Mouse (Mus musculus): Measurements from ENCODE around the gene Odaph.
"Not testable (repeated sequence)": the region's sequence is repeated elsewhere in the genome, so short reads cannot be mapped to it uniquely, and the experiment has no call there.

The Odaph gene

DNA sequence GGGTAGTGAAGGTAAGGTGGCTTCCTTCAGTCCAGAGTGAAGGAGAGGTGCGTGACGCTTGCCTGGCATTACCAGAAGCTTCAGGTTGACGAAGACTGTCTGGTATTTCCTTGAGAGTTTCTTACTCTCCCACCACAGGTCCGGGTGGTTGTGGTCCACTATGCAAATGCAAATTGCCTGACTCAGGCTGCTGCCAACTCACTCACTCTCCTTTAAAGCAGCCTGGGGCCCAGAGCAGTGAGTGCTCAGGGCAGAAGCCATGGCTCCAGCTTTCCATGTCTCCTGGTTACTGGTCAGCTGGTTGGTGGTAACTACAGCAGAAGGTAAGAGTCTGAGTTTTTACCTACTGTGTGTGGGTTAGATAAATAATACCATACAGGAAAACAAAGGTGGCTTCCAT, at the start of gene Odaph:
Gene Odaph (plus strand): TSS at position 240 of the 400 bp plus-strand sequence.
- in situ Hi-C loops (cut with MboI, MseI), result no loop called here

DNA sequence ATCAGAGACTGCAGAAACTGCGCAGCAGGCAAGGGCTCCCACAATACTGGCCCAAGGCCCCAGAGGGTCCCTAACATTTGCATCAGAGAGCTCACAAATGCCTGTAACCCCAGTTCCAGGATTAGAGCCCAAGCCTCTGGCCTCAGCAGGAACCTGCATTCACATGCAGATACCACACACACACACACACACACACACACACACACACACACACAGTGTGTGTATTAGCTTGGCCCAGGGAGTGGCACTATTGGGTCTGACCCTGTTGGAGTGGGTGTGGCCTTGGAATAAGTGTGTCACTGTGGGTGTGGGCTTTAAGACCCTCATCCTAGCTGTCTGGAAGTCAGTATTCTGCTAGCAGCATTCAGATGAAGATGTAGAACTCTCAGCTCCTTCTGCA, 41.7 kb upstream of the Odaph start:
- in situ Hi-C loops (cut with MboI, MseI), result not testable (repeated sequence)

DNA sequence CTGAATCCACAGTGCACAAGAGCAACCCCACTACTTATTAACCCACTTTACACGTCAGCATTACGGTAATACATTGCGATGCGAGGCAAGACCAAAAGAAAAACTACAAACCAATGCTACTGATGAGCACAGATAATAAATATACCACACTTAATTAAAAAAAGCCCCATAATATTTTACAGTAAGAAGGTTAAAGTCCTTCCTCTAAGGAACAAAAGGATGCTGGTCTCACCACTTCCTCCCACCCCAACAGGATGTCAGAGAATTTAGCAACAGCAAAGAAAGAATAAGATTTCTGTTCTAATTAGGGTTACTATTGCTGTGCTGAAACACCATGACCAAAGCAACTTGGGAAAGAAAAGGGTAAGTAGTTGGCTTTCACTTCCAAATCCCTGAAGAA, 40.3 kb upstream of the Odaph start:
- in situ Hi-C loops (cut with MboI, MseI), result no loop called here

DNA sequence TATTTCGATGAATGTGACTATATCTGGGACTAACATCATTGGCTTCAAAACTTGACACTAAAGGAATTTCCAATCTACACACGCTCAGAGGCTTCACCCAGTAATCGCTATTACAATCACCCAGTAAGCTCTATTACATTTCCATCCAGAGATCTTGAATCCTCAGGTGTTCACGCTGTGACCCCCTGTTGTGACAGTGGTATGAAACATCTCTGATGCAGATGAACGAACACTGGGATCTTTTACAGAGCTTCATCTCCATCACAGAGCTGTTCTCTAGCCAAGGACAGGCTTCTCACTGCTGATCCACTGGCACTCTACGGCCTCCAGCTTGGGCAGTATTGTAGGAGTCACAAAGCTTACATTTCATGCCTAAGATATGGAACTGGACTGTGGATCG, 37.8 kb upstream of the Odaph start:
- in situ Hi-C loops (cut with MboI, MseI), result no loop called here

DNA sequence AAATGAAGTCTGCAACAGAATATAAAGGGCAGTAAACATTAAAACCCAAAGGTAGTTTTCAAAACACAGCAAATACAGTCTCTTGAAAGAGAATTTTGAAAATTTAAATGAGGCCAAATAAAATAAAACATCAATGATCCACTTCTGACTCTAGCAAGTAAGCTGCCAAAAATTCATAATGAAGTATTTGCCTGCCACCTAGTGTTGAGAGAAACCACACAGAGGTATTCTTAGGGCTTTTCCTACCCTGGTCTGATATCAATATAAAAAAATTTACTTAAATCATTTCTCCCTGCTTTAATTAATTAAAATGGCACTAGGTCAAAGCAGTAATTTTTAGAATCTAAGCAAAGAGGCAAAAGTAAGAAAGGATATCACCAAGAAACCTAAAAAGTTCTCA, 35.9 kb upstream of the Odaph start:
- in situ Hi-C loops (cut with MboI, MseI), result no loop called here

DNA sequence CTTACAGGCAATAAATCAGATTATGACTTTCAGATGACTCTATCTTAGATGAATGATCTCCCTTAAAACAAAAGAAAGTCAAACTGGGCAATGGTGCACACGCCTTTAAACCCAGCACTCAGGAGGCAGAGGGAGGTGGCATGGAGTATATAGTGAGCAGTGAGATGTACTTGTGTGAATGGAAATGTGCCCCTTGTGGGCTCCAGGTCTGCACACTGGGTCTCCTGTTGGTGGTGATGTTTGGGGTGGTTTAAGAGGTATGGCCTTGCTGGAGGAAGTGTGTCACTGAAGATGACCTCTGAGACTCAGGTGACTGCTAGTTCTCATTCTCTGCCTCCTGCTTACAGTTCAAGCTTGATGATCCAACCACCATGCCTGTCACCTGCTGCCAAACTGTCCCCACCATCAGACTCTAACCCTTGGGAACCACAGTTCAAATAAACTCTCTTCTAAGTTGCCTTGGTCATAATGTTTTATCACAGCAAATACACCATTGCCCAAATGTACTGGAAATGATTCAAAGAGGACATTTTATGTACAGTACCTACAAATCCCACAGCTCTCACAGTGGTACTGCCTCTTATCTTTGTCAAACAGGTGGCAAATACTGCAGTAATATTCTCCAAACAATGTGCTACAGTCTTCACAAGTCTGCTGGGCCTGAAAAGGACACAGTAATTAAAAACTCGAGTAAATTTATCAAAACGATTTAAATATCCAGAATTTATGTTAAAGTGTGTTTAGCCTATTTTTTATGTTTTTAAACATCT, 30.1 kb upstream of the Odaph start:
- in situ Hi-C loops (cut with MboI, MseI), result no loop called here

DNA sequence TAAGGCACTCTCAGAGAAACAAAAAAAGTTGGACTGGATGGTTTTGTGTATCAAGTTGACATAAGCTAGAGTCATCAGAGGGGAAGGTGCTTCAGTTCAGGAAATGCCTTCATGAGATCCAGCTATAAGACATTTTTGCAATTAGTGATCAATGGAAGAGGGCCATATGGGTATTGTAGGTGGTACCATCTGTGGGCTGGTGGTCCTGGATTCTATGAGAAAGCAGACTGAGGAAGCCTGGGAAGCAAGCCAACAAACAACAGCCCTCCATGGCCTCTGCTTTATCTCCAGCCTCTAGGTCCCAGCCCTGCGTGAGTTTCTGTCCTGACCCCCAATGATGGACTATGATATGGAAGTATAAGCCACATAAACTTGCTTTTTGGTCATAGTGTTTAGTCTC, 28.2 kb upstream of the Odaph start:
- in situ Hi-C loops (cut with MboI, MseI), result no loop called here

DNA sequence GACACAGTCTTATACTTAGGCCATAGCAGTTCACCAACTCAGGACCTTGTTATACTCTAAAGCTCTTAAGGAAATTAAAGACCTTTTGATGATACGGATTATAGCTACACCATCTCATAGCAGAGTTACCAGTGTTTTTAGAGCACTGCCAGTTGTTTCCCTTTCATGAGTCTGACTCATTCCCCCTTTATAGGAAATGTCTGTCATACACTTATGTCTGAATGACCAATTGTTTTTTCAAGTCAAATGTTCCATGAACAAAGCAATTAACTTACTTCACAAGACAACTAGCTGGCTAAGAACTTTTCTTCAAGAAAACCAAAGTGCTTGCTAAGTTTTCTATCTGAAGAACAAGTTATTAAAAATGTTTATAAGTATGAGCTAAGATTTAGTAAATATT, 27.3 kb upstream of the Odaph start:
- in situ Hi-C loops (cut with MboI, MseI), result loop anchor here (5.0 kb wide), 1 partner anchor 82 kb away; the partner anchor contains the start of gene Cdkl2

DNA sequence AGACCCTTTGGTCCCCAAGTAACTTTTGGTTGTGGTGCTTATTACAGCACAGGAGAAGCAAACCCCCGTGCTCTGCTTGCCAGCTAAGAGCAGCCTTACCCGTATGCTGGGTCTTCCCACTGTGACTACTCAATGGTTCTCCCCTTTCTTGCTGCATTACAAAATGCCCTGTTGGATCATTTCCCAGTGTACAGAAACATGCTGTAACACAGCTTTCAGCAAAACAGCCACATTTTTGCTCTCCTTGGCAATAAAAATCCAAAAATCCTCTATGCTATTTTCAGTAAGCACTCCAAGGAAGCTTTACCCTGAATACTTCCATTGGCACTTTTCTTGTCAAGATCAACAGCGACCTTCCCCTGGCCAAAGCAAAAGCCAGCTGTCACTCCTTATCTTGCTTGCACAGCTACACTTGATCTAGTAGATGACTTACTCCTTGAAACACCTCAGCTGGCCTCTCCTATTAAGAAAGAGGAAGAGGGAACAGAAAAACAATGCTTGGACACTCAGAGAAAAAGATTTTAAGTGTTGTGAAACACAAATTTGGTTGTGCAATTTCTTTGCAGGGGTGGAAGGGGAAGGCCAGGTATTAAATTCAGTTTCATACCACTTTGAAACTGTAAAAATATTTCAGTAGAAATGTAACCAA, 26.5 kb upstream of the Odaph start:
- in situ Hi-C loops (cut with MboI, MseI), result loop anchor here (5.0 kb wide), 1 partner anchor 82 kb away; the partner anchor contains the start of gene Cdkl2

DNA sequence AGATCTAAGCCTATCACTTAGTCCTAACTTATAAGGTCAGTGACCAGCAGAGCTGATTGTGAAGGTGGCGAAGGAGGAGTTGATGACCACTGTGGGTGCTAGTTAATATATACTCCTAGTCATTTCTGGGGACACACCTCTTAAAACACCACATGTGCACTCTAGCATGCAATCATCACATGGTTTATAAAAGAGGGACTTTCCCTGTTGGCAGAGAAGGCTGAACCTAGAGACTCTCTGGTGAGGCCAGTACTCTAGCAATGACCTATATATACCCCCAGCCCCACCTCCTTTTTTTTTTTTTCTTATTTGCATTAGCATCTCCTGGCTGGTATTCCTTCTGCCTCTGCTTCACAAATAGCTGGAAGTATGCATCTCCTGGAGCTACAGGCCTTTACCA, 25.9 kb upstream of the Odaph start:
- in situ Hi-C loops (cut with MboI, MseI), result loop anchor here (5.0 kb wide), 1 partner anchor 81 kb away; the partner anchor contains the start of gene Cdkl2

DNA sequence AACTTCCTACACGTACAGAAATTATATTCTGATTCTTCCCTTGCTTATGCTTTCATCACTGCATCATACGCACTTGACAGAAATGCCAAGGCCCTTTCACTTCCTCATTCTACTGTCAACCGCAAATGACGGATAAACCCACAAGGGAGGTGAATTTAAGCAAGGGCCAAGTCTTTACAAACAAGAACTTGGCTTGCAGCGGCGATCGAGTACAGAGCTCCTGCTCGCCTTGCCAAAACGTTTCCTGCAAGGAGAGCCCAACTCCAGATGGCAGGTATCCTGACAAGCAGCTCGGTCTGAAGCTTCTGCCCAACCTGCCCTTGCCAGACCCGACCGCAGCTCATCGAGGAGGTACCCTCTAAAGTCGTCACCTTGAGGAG, 25.0 kb upstream of the Odaph start:
- in situ Hi-C loops (cut with MboI, MseI), result loop anchor here (5.0 kb wide), 1 partner anchor 80 kb away; the partner anchor contains the start of gene Cdkl2

DNA sequence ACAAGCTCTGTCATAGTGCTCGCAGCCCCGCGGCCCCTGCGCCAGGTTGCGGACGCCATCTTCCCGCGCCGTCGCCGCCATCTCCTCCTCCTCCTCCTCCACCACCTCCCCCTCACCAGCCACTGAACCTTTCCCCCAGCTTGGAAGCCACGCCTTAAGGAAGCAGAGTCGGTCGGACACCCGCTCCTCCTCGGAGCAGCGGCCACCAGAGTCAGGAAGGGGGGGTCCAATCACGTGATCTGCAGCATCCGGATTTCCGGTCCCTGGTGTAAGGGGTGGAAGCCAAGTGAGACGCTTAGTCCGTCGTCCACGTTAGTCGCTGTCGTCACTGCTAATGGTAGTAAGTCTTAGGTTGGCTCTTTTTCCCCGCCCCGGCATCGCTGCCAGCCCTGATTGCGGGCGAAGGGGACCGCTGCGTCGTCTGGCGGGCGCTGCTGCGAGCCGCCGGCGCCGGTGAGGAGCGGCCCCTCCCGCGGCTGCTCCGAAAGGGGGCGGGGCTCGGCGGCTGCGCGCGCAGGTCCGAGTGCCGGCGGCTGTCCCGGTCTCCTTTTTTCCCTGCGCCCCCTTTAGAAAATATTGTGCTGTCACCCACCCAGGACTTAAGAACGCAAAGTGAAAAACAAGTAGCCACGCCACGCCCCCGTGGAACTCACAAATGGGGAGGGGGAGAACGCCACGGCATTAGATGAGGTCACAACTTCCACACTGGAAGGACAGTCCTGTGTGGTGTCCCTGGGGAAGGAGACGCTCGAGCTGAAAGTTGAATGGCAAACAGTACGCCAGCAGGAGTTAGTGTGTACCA, 24.4 kb upstream of the Odaph start, which contains the start of gene Rchy1:
Gene Rchy1 (minus strand): TSS at position 430 of the 802 bp plus-strand sequence.
- in situ Hi-C loops (cut with MboI, MseI), result loop anchor here (5.0 kb wide), 1 partner anchor 79 kb away; the partner anchor contains the start of gene Cdkl2

DNA sequence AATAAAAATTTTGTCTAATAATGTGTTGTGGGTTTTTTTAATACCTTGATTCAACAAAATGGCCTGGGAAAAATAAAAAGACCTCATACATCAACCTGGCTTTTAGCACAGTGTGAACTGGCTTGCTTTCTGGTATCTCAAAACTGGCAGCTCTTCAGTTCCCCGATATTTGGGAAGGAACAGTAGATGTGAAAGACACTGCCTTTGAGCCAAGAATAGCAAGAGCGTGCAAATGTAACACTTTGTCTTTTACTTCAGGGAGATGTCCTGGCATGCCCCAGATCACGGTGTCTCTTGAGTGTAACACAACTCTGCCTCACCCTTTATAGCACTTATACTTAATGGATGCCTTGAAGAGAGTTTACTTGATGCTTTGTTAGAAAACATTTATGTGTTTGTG, 15.2 kb upstream of the Odaph start:
- in situ Hi-C loops (cut with MboI, MseI), result loop anchor here (10.0 kb wide), 1 partner anchor 1747 kb away; the partner anchor contains the start of gene Cox18

DNA sequence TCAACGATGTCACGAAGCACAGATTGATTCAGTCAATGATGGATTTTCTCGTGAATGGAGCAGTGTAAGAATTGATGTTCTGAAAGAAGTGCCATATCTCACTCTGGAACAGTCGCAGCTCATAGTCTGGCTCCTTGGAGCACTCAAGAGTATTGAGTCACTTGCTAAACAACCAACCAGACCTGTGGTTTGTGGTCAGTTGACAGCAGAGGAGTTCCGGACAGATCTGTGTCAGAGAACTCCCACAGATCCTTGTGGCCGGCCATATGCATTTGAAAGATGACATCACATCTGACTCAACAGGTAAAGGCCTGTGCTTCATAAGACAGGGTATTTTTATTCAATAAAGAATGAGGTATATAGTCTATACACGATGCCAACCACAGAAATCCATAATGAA, 13.3 kb upstream of the Odaph start:
- in situ Hi-C loops (cut with MboI, MseI), result loop anchor here (10.0 kb wide), 1 partner anchor 1749 kb away; the partner anchor contains the start of gene Cox18

DNA sequence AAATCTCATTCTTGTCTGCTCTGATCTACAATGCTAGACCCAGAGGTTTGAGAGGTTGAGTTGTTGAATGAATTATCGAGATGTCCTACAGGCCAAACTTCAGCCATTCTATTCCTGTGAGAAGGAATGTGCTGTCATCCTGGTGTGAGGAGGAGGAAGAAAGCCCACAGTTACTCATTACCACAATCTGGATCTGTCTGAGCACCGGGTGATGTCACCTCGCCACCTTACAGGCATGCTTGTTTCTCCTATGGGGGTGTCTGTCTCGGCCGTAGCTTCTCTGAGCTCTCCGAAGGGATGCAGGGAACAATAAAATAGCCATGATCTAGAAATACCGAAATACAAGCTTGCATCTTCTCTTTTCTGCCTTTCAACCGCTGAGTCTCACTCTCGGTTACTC, 11.5 kb upstream of the Odaph start:
- in situ Hi-C loops (cut with MboI, MseI), result loop anchor here (10.0 kb wide), 1 partner anchor 1751 kb away; the partner anchor contains the start of gene Cox18

DNA sequence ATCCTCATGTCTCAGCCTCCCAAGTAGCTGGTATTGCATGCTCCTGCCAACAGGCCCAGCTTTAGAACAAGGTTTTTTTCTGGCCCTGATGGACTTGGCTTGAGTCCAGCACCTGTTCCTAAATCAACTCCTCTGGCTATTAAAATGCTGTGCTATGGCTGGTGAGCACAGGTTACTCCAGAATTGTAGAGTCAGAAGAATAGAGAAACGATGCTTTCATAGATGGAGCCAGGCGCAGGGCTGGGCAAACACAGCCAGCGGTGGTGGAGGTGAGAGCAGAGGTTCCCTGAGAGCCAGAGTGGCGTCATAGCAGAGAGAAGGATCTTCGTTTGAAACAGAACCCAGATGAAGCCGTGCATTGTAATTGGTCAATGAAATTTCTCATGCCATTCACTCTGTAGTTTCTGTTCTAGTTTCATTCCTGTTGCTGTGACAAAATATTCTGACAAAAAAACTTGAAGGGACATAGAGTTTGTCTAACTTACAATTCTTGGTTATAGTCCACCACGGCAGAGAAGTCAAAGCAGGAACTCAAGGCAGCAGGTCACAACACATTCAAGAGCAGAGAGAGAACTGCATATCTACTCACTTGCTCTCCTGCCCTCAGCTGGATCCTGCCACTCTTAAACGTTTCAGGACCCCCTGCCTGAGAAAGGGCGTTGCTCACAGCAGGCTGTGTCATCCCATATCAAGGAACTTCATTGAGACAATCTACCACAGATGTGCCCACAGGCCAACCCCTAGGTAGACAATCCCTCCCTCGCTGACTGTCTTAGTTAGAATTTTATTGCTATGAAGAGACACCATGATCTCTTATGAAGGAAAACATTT, 10.5 kb upstream of the Odaph start:
- in situ Hi-C loops (cut with MboI, MseI), result loop anchor here (10.0 kb wide), 1 partner anchor 1752 kb away; the partner anchor contains the start of gene Cox18

DNA sequence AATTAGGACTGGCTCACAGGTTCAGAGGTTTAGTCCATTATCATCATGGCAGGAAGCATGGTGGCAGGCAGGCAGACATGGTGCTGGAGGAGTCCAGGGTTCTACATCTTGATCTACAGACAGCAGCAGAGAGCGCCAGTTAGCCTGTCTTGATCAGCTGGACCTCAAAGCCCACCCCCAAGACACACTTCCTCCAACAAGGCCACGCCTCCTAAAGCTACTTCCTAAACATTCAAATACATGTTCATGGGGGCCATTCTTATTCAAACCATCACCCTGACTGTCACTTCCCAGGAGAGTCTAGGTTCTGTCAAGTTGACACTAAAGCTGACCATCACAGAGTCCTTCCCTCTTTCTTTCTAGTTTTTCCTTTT, 9.9 kb upstream of the Odaph start:
- in situ Hi-C loops (cut with MboI, MseI), result loop anchor here (10.0 kb wide), 1 partner anchor 1753 kb away; the partner anchor contains the start of gene Cox18

DNA sequence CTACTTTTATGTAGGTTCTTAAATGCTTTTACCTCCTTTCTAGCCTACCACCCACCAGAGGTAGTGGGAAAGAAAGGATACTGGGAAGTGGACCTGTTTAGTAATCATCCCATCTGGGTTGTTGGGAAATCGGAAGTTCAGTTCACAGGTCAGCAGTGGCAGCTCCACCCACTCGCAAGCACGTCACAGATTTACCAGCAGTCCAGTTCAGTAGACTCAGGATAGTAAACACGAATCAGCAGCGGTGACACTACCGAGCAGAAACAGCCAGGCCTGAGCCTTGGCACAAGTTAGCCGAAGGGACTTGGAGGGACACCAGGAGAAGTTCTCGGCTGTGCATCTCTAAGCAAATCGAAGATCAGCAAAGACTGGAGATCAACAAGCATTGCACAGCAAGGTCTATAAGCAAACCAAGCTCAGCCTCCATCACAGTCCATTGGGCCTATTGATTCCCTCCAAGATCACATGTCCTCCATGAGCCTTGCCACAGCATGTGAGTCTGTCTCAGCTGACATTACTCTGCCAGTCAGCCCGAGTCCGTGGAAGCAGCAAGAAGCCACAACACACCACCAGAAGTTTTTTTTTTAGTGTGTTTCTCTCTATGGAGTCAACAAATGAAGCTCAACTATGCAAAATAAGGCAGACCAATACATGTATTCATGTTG, 6.0 kb upstream of the Odaph start:
- in situ Hi-C loops (cut with MboI, MseI), result no loop called here

DNA sequence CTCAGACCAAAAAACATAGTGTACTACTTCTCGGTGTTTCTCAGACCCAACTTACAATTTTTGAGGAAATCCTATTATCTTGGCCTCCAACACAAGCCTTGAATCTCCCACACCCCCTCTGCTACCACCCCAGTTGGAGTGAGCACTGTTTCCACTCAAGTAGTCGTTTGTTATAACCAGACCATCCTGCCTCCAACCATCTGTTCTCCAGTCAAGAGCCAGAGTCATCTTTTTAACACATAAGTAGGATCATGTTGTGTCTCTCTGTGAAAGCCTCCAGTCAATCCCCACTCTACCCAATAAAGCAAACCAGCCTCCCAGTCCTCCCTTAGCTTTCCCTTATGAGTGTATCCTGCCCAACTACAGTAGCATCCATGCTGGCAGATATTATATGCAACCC, 3.8 kb upstream of the Odaph start:
- in situ Hi-C loops (cut with MboI, MseI), result no loop called here

DNA sequence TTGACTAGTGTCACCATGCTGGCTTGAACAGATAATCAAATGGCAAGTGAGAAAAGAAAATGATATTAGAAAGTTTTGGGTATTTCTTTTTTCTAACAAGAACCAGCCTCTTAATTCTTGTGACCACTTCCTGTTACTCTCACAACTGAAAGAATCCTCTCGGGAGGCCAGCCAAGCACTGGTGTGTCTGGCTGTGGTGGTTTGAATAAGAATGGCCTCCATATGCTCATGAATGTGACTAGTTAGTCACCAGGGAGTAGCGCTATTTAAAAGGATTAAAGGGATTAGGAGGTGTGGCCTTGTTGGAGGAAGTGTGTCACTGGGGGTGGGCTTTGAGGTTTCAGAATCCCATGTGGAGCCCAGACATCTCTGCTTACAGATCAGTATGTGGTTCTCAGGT, 1.6 kb upstream of the Odaph start:
- in situ Hi-C loops (cut with MboI, MseI), result no loop called here
